Mouse (Mus musculus): Measurements from ENCODE around the gene Tnfsf13b. TPM values are rescaled to one million over a fixed set of nuclear protein-coding genes. Genes with fewer than 3 reads are reported as not detected.

Tnfsf13b gene
- total RNA-seq (2014; fragmentation: Nextera tagmentation) (1.5 TPM in 1 of 2 replicates, not detected in the other), total RNA-seq (2017) (0.16 and 0.23 TPM in 2 replicates), polyA plus RNA-seq (2012) (0.07 TPM in 1 of 2 replicates, not detected in the other)

DNA sequence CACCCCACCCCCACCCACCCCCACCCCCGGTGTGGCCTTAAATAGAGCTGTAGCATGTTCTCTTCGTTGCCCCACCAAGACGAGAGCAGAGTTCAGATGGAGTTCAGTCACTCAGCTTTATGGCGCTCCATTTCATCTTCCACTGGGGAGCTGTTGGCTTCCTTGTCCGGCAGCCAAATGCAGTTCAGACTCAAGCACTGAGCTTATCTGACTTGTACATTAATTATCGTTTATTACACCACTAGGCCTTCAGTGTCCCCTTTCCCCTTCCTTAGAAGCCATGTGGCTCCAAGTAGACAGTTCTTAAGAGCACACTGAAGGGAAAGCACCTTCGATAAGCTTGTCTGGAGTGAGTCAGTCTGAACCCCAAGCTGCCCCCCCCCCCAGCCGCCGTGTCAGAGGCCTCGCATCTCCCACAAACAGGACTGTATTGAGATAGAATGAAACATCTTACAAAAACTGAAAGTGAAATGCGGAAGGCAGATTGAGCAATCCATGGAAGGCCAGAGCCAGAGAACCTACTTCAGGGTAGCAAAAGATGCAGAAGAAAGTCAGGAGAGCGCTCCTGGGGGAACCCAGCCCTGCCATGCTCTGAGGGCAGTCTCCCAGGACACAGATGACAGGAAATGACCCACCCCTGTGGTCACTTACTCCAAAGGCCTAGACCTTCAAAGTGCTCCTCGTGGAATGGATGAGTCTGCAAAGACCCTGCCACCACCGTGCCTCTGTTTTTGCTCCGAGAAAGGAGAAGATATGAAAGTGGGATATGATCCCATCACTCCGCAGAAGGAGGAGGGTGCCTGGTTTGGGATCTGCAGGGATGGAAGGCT lies at the start of gene Tnfsf13b:
TSS of gene Tnfsf13b (plus strand) at position 312 of the 830 bp plus-strand sequence.
- Histone ChIP-seq H3K27me3 (ENCODE audit: insufficient read depth, low read length) (peaks cover 19% of the 10 kb centered on the region; the same call in 1 of the 2 replicates), H3K36me3 (replicated peaks) (no peaks in the 10 kb centered on the region), H3K9me3 (replicated peaks) (no peaks in the 10 kb centered on the region), H3K4me3 (ENCODE audit: low read depth, low read length) (peak within 1 kb of the TSS; percentile 9; the same call in 1 of the 2 replicates), H3K4me1 (ENCODE audit: insufficient read depth, low read depth, low read length) (no peaks in the 10 kb centered on the region)
- ATAC-seq (ENCODE audit: extremely low read depth, insufficient number of reproducible peaks, low FRiP score, poor library complexity, severe bottlenecking): no peak
- no peak for DNase-seq (ENCODE audit: low spot score)
- no peak for TF ChIP-seq GATA1 (IDR thresholded peaks at IDR 0.05; ENCODE audit: borderline replicate concordance, low read length)
- TF ChIP-seq CTCF (IDR thresholded peaks at IDR 0.05; ENCODE audit: low read depth, low read length): no peak
- no peak for TF ChIP-seq TAL1 (conservative IDR thresholded peaks at IDR 0.05; ENCODE audit: low read depth, low read length)
- TF ChIP-seq GATA2 (IDR thresholded peaks at IDR 0.05; ENCODE audit: borderline replicate concordance, low read depth, low read length): no peak
- no peak for TF ChIP-seq POLR2AphosphoS5 (IDR thresholded peaks at IDR 0.05; ENCODE audit: insufficient replicate concordance, low read depth, low read length)

GRCm38 (mm10) chr8:9958338-9958737 lies 47.9 kb upstream of the Tnfsf13b start:
- Histone ChIP-seq H3K27me3 (ENCODE audit: insufficient read depth, low read length) (peaks cover 10% of the 10 kb centered on the region), H3K4me3 (ENCODE audit: low read depth, low read length) (no peak overlapping the region), H3K4me1 (ENCODE audit: insufficient read depth, low read depth, low read length) (no peaks in the 10 kb centered on the region), H3K9me3 (replicated peaks) (no peaks in the 10 kb centered on the region), H3K36me3 (replicated peaks) (no peaks in the 10 kb centered on the region)
- no peak for DNase-seq (ENCODE audit: low spot score)
- ATAC-seq (ENCODE audit: extremely low read depth, insufficient number of reproducible peaks, low FRiP score, poor library complexity, severe bottlenecking): no peak
- TF ChIP-seq TAL1 (conservative IDR thresholded peaks at IDR 0.05; ENCODE audit: low read depth, low read length): no peak
- no peak for TF ChIP-seq GATA2 (IDR thresholded peaks at IDR 0.05; ENCODE audit: borderline replicate concordance, low read depth, low read length)
- TF ChIP-seq POLR2AphosphoS5 (IDR thresholded peaks at IDR 0.05; ENCODE audit: insufficient replicate concordance, low read depth, low read length): no peak
- no peak for TF ChIP-seq GATA1 (IDR thresholded peaks at IDR 0.05; ENCODE audit: borderline replicate concordance, low read length)
- no peak for TF ChIP-seq CTCF (IDR thresholded peaks at IDR 0.05; ENCODE audit: low read depth, low read length)

DNA sequence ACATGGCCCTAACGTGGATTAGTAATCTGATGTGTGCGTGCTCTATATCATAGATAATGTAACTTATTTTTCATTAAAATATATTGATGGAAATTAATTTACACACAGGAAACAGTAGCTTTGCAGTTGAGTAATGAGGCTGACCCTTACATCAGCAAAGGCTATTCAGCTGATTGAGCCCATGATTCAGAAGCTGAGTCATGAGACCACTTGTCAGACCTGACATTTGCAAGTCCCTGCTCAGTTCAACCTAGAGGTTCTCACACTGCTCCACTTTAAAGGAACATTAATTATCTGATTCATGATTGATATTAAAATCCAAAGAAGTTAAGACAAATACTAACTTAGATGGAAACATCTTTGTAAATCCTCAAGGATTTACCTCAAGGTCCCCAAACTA lies 46.3 kb upstream of the Tnfsf13b start:
- ATAC-seq (ENCODE audit: extremely low read depth, insufficient number of reproducible peaks, low FRiP score, poor library complexity, severe bottlenecking): no peak
- no peaks in the 10 kb centered on the region for H3K9me3 ChIP-seq (replicated peaks)
- H3K4me1 ChIP-seq (ENCODE audit: insufficient read depth, low read depth, low read length): no peaks in the 10 kb centered on the region
- TF ChIP-seq GATA2 (IDR thresholded peaks at IDR 0.05; ENCODE audit: borderline replicate concordance, low read depth, low read length) (no peak), POLR2AphosphoS5 (IDR thresholded peaks at IDR 0.05; ENCODE audit: insufficient replicate concordance, low read depth, low read length) (no peak)
- peaks cover 10% of the 10 kb centered on the region for H3K27me3 ChIP-seq (ENCODE audit: insufficient read depth, low read length)
- H3K4me3 ChIP-seq (ENCODE audit: low read depth, low read length): no peak overlapping the region
- H3K36me3 ChIP-seq (replicated peaks): no peaks in the 10 kb centered on the region
- no peak for DNase-seq (ENCODE audit: low spot score)

DNA sequence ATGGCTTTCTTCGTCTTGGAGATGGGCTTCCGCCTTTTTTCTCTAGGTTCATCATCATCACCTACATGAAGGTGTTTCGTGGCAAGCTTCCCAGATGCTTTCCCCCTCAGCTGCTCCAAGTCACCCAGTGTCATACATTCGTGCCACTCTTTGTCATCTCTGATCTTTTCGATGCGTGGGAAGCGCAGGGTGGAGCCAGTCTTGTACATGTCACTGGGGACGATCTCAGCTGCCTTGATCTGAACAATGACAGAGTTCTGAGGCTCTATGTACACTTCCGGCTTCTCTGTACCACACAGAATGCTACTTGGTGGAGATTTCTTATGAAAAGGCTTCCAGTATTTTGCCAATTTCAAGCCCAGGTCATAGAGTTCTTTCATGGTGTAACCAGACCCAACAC lies 34.4 kb upstream of the Tnfsf13b start:
- H3K4me3 ChIP-seq (ENCODE audit: low read depth, low read length): no peak overlapping the region
- peaks cover under 1% of the 10 kb centered on the region; the same call in 1 of the 2 replicates for H3K27me3 ChIP-seq (ENCODE audit: insufficient read depth, low read length)
- ATAC-seq (ENCODE audit: extremely low read depth, insufficient number of reproducible peaks, low FRiP score, poor library complexity, severe bottlenecking) (no peak), DNase-seq (ENCODE audit: low spot score) (no peak)
- no peak for TF ChIP-seq POLR2AphosphoS5 (IDR thresholded peaks at IDR 0.05; ENCODE audit: insufficient replicate concordance, low read depth, low read length)
- TF ChIP-seq GATA1 (IDR thresholded peaks at IDR 0.05; ENCODE audit: borderline replicate concordance, low read length): no peak
- TF ChIP-seq TAL1 (conservative IDR thresholded peaks at IDR 0.05; ENCODE audit: low read depth, low read length): no peak
- TF ChIP-seq CTCF (IDR thresholded peaks at IDR 0.05; ENCODE audit: low read depth, low read length): no peak
- TF ChIP-seq GATA2 (IDR thresholded peaks at IDR 0.05; ENCODE audit: borderline replicate concordance, low read depth, low read length): no peak
- peaks cover 30% of the 10 kb centered on the region for H3K36me3 ChIP-seq (replicated peaks)
- peaks cover 4% of the 10 kb centered on the region for H3K4me1 ChIP-seq (ENCODE audit: insufficient read depth, low read depth, low read length)
- H3K9me3 ChIP-seq (replicated peaks): no peaks in the 10 kb centered on the region

GRCm38 (mm10) chr8:9975276-9975675 lies 31.0 kb upstream of the Tnfsf13b start:
- peaks cover 24% of the 10 kb centered on the region for H3K4me1 ChIP-seq (ENCODE audit: insufficient read depth, low read depth, low read length)
- H3K27me3 ChIP-seq (ENCODE audit: insufficient read depth, low read length): no peaks in the 10 kb centered on the region
- ATAC-seq (ENCODE audit: extremely low read depth, insufficient number of reproducible peaks, low FRiP score, poor library complexity, severe bottlenecking): no peak
- no peaks in the 10 kb centered on the region for H3K9me3 ChIP-seq (replicated peaks)
- H3K4me3 ChIP-seq (ENCODE audit: low read depth, low read length): peak overlapping the region; percentile 96; the same call in 1 of the 2 replicates
- DNase-seq (ENCODE audit: low spot score): no peak
- peaks cover 30% of the 10 kb centered on the region for H3K36me3 ChIP-seq (replicated peaks)
- TF ChIP-seq POLR2AphosphoS5 (IDR thresholded peaks at IDR 0.05; ENCODE audit: insufficient replicate concordance, low read depth, low read length) (no peak), CTCF (IDR thresholded peaks at IDR 0.05; ENCODE audit: low read depth, low read length) (no peak), GATA1 (IDR thresholded peaks at IDR 0.05; ENCODE audit: borderline replicate concordance, low read length) (no peak), TAL1 (conservative IDR thresholded peaks at IDR 0.05; ENCODE audit: low read depth, low read length) (no peak), GATA2 (IDR thresholded peaks at IDR 0.05; ENCODE audit: borderline replicate concordance, low read depth, low read length) (no peak)

- Histone ChIP-seq H3K4me1 (ENCODE audit: insufficient read depth, low read depth, low read length) (peaks cover 27% of the 10 kb centered on the region), H3K27me3 (ENCODE audit: insufficient read depth, low read length) (no peaks in the 10 kb centered on the region), H3K36me3 (replicated peaks) (peaks cover 34% of the 10 kb centered on the region), H3K9me3 (replicated peaks) (no peaks in the 10 kb centered on the region), H3K4me3 (ENCODE audit: low read depth, low read length) (peak overlapping the region; percentile 96)
- DNase-seq (ENCODE audit: low spot score): peak; percentile 91
- TF ChIP-seq TAL1 (conservative IDR thresholded peaks at IDR 0.05; ENCODE audit: low read depth, low read length): no peak
- TF ChIP-seq GATA1 (IDR thresholded peaks at IDR 0.05; ENCODE audit: borderline replicate concordance, low read length): no peak
- TF ChIP-seq CTCF (IDR thresholded peaks at IDR 0.05; ENCODE audit: low read depth, low read length): no peak
- no peak for TF ChIP-seq POLR2AphosphoS5 (IDR thresholded peaks at IDR 0.05; ENCODE audit: insufficient replicate concordance, low read depth, low read length)
- no peak for TF ChIP-seq GATA2 (IDR thresholded peaks at IDR 0.05; ENCODE audit: borderline replicate concordance, low read depth, low read length)
- ATAC-seq (ENCODE audit: extremely low read depth, insufficient number of reproducible peaks, low FRiP score, poor library complexity, severe bottlenecking): peak; percentile 85
Observed at GRCm38 (mm10) chr8:9975898-9976611, 30.2 kb upstream of the Tnfsf13b start.

Data from G1E (cell line).